Mouse (Mus musculus) left cerebral cortex, postnatal 14 days (tissue): ENCODE results near the gene Myg1. TPM values are rescaled to one million over a fixed set of nuclear protein-coding genes. Genes with fewer than 3 reads are reported as not detected.

Experiments
- DNase-seq, 2 experiments: peaks; one replicate each; pipeline ENCODE4 v3.0.0; 2021 to 2022; ENCODE audit warnings: low spot score in 2 of 2, mixed read lengths in 1 of 2
- intact Hi-C: fragments of 180-260 bp; cut with DNase I; formaldehyde crosslinking; loops from one replicate; pipeline ENCODE4 v1.15.1; 2025
- total RNA-seq, 2 experiments: library from RNA; stranded (reverse); gene quantifications; 2 replicates each; pipeline ENCODE4 v1.2.3; 2021

Gene Myg1
- total RNA-seq, 2 experiments from 2014 or later, result 48.2 to 51.4 TPM

GRCm38 (mm10) chr15:102370727-102371126 lies 39.2 kb downstream of the Myg1 start:
- no peak for DNase-seq
- intact Hi-C loops, result no loop called here

GRCm38 (mm10) chr15:102376453-102377162 lies 45.1 kb downstream of the Myg1 start:
- intact Hi-C loops, result loop anchor here (2.0 kb wide), 1 partner anchor 22 kb away; no protein-coding TSS in a partner anchor
- DNase-seq, result no peak

- intact Hi-C loops, result loop anchor here (2.0 kb wide), 1 partner anchor 22 kb away; no protein-coding TSS in a partner anchor
- peak; percentile 80 to 83 for DNase-seq
Measured at GRCm38 (mm10) chr15:102377163-102377543, 45.6 kb downstream of the Myg1 start.

- intact Hi-C loops, result loop anchor here (2.0 kb wide), 1 partner anchor 23 kb away; no protein-coding TSS in a partner anchor
- no peak for DNase-seq
Measured at GRCm38 (mm10) chr15:102377810-102378262, 46.3 kb downstream of the Myg1 start.

GRCm38 (mm10) chr15:102381575-102381974 lies 50.1 kb downstream of the Myg1 start:
- DNase-seq, result peak; percentile 79 to 88
- intact Hi-C loops, result loop anchor here (1.0 kb wide), 2 partner anchors 40 to 61 kb away; no protein-coding TSS in a partner anchor

- intact Hi-C loops, result no loop called here
- DNase-seq, result no peak
Measured at GRCm38 (mm10) chr15:102383671-102384070, 52.2 kb downstream of the Myg1 start.

- intact Hi-C loops, result no loop called here
- DNase-seq, result no peak
Measured at GRCm38 (mm10) chr15:102386640-102387039, 55.1 kb downstream of the Myg1 start.

Other genes starting within 250 kb of the Myg1 start
- gene Tns2, start 231.3 kb upstream of the Myg1 start, total RNA-seq, result 10 to 100 TPM; 14.4 to 18.5 TPM
- gene Spryd3, start 195.5 kb upstream of the Myg1 start, total RNA-seq, result 100 to 1,000 TPM; 143 to 152 TPM
- 10 to 100 TPM; 11.9 to 13.5 TPM for gene Igfbp6, start 187.3 kb upstream of the Myg1 start, total RNA-seq
- not detected for gene Soat2, start 181.2 kb upstream of the Myg1 start, total RNA-seq
- 10 to 100 TPM; 55.2 to 61.6 TPM for gene Zfp740, start 128.5 kb upstream of the Myg1 start, total RNA-seq
- 10 to 100 TPM; 29.7 to 30.4 TPM for gene Csad, start 127.0 kb upstream of the Myg1 start, total RNA-seq
- gene Itgb7, start 99.8 kb upstream of the Myg1 start, total RNA-seq, result 1 to 10 TPM in 1 of 2 experiments, under 1 TPM in 1; 0.99 to 1.2 TPM
- 1 to 10 TPM; 8.3 to 9.4 TPM for gene Rarg, start 74.2 kb upstream of the Myg1 start, total RNA-seq
- not detected for gene Gm9918, start 61.1 kb upstream of the Myg1 start, total RNA-seq
- 10 to 100 TPM; 36.8 to 40.6 TPM for gene Mfsd5, start 52.3 kb upstream of the Myg1 start, total RNA-seq
- gene Espl1, start 35.4 kb upstream of the Myg1 start, total RNA-seq, result 1 to 10 TPM; 1.8 to 2.3 TPM
- 100 to 1,000 TPM; 313 to 315 TPM for gene Pfdn5, start 5.6 kb upstream of the Myg1 start, total RNA-seq
- 10 to 100 TPM; 17.5 to 18.8 TPM for gene Aaas, start 19.1 kb downstream of the Myg1 start, total RNA-seq
- under 1 TPM; 0.26 to 0.53 TPM for gene Sp7, start 35.5 kb downstream of the Myg1 start, total RNA-seq
- gene Sp1, start 74.4 kb downstream of the Myg1 start, total RNA-seq, result 10 to 100 TPM; 23.2 to 24.5 TPM
- under 1 TPM; 0.51 to 0.75 TPM for gene Amhr2, start 113.7 kb downstream of the Myg1 start, total RNA-seq
- 10 to 100 TPM; 22.3 to 24.8 TPM for gene Prr13, start 127.3 kb downstream of the Myg1 start, total RNA-seq
- 100 to 1,000 TPM; 436 to 453 TPM for gene Pcbp2, start 138.8 kb downstream of the Myg1 start, total RNA-seq
- gene Gm10337, start 172.0 kb downstream of the Myg1 start, total RNA-seq, result not detected
- 10 to 100 TPM; 93.7 to 94.0 TPM for gene Map3k12, start 185.4 kb downstream of the Myg1 start, total RNA-seq
- gene Tarbp2, start 186.5 kb downstream of the Myg1 start, total RNA-seq, result 10 to 100 TPM; 32.4 to 34.2 TPM
- gene Npff, start 193.2 kb downstream of the Myg1 start, total RNA-seq, result 1 to 10 TPM; 1.6 to 3.7 TPM